Mouse (Mus musculus): ENCODE measurements around the gene Rassf7.
A peak's percentile ranks its signal among the peaks of the same experiment; 100 is the strongest.

Rassf7 gene

DNA sequence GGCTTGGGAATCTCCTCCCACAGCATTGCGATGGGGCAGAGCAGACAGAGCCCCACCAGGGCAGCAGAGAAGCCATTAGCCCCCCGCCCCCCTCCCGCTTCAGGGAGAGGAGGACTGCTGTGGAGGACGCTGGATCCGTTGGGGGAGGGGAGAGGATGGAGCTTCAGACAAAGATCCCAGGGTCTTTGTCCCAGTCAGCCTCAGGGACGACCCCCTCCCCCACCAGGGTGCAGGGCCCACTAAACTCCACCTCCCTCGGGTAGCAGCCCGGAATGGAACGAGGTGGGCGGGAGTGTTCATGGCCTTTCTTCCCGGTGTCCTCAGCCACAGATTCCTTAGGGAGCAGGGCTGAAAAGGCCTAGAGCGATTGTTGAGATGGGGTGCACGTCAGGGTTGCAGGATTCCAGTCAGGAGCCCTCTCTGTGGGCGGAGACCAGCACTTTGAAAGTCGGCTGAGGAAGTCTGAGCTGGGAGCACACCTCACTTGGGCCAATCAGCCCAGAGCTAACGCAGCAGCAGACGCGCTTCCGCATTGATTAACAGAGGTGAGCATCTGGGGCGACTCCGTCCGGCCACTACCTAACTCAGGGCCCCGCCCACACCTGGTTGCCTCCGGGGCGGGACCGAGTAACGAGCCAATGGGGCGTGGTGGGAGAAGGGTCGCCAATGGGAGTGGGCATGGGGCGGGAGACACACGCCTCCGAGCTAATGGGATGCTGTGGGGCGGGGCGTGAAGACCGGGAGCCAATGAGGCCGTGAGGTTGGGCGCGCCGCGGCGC is at the start of gene Rassf7:
Gene Rassf7, plus strand, starts transcription at position 760 of the 779 bp plus-strand sequence.
- peak; percentile 97 for DNase-seq

DNA sequence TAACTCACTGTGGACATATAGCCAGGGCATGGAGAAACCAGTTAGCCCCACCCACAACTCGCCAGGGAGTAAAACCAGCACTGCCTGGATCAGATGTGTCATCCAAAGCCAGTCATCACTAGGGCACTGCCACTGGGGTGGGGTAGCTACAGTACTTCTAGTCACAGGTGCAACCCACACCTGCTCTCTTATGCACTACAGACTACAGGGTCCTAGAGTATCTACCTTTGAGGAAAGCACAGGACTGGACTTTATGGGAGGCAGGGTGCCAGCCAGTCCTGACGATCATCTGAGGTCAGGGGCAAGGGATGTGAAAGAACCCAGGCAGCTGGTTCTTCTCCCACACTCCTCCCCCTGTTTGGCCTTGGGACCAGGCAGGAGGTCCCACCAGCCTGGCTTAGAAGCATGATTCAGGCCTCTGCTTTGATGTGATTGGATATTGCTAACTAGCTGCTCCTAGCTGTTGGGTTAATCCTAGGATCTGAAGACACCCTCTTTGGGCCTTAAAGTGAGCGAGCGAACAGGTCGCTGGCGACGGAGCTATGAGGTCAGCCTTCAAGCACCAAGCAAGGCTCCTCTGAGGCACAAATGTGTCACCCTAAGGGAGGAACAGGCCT is 47.7 kb upstream of the Rassf7 start:
- no peak for DNase-seq

DNA sequence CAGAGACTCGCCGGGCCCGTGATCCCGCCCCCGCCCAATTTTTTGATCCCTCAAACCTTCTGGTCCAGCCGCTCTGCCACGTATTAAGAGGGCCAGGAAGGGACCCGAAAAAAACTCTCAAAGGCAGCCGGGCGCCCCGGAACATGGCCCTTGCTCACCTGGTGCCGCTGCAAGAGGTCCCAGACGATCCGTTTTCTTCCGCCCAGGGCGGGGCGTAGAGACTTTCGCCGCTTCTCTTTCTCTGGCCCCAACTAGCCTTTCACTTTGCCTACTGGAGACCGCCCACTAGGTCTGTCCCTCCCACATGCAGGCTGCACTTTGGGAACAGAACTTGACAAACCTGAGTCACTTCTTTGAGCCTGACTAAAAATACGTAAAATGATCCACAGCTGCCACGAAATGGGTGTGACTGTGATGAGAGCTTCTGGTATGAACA is 47.1 kb upstream of the Rassf7 start:
- peak; percentile 54 for DNase-seq

DNA sequence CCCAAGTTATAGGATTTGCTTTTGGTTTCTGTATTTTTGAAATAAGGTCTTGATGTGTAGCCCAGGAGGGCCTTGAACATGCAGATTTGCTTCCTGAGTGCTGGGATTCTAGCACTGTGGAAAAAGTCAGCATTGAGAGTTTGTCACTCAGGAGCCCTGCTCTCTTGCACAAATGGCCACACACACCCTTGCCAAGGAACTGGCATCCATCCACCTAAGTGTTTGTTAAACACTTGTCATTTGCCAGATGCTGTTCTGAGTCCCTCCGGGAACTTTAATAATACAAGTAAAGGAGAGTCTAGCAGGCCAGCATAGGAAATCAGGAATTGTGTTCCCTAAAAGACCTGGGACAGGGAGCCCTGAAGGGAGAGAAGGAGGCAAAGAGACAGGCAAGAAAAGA is 46.4 kb upstream of the Rassf7 start:
- DNase-seq, result no peak

DNA sequence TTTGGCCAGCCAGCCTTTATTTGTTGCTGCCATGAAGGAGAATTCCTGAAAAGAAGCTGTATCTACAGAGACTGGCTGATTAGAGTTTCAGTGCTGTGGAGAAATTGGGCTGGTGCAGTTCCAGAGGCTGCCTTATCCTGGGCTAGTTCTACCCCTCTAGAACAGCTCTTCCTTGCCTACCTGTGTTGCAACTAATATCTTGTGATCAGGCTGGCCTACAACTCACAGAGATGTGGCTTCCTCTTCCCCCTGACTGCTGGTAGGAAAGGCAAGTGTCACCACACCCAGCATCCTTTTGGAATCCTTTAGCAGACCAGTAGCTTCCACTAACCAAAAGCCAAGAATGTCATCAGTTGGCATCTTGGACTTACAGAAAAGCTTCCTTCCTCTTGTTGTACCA is 45.8 kb upstream of the Rassf7 start:
- no peak for DNase-seq

DNA sequence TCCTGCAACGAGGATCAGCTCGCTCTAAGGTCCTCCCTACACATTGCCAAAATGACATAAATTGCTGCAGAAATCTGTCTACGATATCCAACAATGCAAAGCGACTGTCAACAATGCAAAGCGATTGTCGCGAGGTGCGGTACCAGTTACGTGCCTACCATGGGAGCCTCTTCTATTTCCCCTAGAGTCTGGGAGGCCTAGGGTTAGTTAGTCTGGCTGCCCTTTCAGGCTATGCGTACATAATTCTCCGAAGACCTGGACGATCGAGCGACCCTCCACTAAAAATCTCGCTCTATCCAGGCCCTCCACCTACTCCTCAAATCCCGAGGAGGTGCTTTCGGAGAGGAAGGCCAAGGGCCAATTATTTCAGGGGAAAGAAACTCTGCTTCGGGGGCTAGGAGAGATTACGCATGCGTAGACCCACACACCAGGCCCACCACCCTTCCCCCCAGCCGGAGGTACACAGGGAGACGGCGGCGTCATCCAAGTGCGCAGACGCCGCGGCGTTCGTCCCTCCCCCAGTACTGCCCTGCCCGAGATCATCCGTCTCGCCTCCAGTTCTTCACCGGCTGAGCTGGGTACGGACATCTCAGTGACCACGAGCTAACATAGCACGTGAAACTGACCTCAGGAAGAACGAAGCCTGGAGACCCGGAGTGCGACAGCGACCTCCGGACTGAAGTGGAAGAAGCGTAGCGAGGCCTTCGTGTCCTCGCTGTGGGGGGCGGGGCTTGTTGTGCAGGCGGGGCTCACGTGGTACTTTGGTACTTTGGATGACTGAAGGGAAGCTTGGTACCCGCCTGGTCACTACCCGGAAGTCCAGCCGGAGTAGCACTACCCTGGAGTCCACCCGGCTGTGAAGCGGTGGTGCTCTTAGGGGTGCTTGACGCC is 43.3 kb upstream of the Rassf7 start, which contains the start of gene Rnh1:
Gene Rnh1, minus strand, starts transcription at position 742 of the 891 bp plus-strand sequence.
- DNase-seq, result peak; percentile 92

DNA sequence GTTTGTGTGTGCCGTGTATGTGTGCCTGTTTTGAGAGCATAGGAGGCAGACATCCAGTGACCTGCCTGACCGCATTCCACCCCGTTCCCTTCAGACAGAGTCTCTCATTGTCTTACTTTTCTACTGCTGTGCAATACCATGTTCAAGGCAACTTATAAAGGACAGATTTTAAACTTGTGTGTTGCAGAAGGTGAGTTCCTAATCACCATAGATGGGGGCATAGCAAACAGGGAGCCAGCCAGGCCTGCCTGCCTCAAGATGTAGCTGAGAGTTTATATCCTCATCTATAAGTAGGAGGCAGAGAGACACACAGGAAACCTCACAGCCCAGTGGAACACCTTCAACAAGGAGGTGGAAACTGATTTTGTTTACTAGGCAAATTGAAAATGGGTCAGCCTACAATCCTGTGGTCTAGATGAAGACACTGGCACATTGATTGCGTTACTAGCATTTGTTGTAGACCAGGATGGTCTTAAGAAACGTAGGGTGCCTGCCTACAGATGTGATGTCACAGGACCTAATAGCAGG is 42.3 kb upstream of the Rassf7 start:
- DNase-seq, result no peak

DNA sequence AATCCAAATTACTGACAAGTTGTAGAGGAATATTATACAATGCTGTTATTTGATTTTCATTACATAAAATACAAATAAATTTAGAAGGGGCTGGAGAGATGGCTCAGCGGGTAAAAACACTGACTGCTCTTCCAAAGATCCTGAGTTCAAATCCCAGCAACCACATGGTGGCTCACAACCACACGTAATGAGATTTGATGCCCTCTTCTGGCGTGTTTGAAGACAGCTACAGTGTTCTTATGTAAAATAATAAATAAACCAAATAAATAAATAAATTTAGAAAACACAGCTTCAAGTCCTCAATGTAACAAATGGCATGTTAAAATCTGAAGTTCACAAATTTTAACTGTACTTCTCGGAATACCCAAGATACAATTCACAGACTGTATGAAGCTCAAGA is 40.6 kb upstream of the Rassf7 start:
- no peak for DNase-seq

DNA sequence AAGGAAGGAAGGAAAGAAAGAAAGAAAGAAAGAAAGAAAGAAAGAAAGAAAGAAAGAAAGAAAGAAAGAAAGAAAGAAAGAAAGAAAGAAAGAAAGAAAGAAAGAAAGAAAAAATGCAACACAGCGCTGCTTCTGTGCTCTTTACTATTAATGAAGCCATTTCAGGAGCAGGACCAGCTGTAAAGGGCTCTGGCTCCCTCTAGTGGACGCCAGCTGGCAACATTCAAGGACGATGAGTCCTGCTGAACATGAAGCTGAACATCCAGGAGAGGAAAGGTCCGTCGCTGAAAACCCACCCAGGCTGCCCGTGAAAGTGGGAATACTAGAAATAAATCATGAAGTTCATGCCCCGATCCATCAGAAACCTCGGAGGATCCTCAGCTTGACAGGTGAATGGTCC is 39.5 kb upstream of the Rassf7 start:
- DNase-seq, result peak; percentile 85

DNA sequence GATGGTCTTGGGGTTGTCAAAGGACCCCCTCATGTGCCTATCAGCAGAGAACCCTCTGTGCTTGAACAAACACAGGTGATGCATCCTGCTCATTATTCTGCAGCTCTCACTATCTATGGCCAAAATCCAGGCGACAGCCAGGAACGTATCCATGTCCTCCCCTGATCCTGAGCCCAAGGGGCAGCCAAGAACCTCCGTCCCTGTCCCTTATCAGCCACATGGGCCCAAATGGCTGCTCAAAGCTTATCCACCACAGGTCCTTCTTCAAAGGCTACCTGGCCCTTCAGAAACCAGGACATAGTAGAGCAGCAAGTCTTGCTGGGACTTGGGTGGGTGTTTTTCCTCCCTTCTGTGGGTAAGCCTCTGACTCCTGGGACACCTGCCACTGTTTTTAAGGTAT is 27.5 kb upstream of the Rassf7 start:
- no peak for DNase-seq

DNA sequence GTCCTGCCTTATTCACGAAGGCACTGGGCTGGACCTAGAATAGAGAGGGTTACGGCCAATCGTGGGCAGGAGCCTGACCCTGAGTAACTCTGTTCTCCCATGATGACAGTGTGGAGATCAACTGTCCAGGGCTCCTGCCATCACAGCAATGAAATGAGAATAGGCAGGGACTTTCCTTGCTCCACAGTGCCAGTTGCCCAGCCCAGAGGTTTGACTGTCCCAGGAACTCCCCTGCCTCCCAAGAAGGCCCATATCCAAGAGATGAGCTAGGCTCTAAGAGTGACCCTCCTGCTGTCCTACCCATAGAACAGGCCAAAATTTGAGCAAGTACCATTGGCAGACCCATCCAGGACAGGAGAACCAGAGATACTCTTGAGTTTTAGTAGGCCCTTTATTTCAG is 26.9 kb upstream of the Rassf7 start:
- DNase-seq, result no peak

DNA sequence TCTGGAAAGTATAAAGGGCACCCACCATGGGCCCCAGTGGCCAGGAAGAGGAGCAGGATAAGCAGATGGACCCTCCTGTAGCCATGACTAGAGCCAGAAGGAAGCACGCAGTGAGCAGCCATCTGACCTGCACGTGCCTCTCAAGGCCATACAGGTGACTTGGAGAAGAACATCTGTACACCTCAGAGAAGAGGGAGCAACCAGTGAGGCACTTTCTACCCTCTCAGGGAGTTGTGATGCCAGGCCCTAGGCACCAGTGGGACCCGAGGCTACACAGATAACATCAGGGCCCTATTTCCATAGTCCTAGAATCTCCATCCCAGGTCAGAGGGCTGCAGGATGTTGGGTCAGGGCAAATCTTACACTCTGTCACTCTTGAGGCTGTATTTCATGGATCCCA is 25.4 kb upstream of the Rassf7 start:
- DNase-seq, result no peak

DNA sequence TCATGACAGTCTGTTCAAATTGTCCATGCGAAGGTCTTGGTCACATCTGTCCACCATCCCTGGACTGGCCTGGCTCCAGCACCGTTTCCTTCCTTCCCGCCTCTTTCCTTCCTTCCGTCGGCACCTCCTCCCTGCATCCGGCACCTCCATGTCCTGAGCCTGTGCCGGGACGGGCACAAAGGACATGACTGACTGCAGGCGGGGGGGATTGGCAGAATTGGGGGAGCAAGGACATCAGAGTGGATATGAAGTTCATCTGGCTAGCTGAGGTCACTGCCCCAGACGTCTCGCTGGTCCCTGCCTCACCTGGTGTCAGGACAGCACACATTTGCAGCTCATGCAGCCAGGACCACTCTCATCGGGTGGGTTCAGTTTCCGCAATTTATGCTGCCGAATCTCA is 24.6 kb upstream of the Rassf7 start:
- DNase-seq, result no peak

DNA sequence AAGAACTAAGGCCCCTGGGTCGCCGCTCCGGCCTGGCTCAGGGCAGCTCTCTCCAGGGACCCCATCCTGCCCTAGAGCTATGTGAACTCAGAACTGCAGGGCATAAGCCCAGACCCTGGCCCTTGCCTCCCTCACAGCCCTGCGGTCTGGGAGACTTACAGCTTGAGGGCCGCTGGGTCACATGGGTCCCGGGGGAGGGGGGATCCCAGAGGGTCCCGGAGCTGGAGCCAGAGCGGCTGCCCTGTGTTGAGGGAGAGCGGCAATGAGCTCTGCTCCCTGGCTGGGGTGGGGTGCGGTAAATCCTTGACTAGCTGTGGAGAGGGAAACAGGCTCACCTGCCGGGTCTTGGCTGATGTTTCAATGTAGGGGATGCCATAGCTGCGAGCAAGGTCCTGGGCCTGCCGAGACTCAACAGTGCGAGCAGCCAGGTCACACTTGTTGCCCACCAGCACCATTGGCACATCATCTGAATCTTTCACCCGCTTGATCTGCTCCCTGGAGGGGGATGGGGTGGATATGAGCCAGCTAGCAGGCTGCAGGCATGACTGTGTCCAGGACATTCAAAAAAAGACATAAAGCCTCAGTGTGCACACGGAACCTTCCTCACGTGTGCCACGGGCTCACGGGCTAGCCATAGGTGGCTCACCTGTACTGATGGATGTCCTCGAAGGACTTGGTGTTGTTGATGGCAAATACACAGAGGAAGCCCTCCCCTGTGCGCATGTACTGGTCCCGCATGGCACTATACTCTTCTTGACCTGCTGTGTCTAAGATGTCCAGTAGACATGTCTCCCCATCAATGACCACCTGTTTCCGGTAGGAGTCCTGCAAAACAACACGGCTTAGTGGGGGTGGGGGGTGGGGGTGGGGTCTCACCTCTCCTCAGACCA is 23.6 kb upstream of the Rassf7 start:
- DNase-seq, result no peak

DNA sequence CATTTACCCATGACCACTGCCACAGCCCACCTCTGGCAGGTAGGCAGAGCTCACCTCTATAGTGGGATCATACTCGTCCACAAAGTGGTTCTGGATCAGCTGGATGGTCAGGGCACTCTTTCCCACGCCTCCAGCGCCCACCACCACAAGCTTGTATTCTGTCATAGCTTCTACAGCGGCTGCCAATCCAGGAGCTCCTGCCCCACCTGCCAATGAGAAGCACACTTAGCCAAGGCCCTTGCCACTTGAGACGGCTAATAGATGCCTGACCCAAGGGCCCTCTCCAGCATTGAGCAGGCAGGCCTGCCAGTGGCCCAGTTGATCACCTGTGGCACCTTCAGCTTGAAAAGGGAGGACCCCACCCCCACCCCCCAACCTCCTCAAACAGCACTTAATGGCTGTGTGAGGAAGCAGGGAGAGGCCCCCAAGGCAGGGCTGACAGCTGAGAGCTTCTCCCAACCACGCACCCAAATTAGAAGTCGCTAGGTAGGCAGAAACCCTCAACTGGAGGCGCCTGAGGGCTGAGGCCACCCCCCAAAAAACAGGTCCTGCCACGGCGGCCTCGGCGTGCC is 22.8 kb upstream of the Rassf7 start:
- no peak for DNase-seq

DNA sequence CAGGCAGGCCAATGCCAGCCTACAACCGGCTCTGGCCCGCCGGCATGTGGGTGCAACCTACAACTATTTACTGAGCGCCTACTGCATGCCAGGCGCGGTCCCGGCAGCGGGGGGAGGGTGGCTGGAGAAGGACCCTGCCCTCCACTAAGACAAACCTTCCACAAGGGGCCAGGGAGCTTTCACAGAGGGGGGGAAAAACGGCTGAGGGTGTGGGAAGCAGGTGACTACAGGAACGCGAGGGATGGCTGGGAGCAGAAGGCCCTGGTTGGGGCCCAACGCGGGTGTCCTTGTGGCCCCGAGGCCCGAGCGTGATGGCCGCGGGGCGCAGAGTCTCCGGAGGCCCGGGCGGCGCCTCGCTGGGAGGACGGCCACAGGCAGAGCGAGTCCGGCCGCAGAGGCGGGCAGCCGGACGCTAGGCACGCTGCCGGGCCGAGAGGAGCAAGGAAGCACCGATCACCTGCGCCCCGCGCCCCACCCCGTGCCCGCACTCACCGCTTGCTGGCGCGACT is 22.3 kb upstream of the Rassf7 start:
- DNase-seq, result no peak

DNA sequence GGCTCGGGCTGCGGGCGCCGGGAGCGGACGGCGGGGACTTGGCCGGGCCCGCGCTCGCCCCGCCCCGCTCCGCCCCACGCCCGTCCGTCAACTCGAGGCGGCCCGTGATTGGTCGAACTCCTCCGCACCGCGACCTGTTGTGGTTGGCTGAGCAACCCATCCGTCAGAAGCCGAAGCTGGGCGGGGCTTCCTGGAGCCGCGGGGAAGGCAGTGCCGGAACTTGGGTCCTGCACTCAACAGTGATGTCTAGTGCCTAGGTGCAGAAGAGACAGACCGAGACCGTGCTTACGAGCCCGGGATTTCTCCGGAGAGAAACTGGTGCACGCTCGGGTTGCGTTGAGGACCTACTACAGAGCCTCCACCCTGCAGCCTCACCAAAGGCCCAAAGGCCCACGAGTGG is 21.7 kb upstream of the Rassf7 start, which contains the start of the genes Hras and Lrrc56:
Gene Hras, minus strand, starts transcription at position 58 of the 400 bp plus-strand sequence.
Gene Lrrc56, plus strand, starts transcription at position 210 of the 400 bp plus-strand sequence.
- DNase-seq, result peak; percentile 98

DNA sequence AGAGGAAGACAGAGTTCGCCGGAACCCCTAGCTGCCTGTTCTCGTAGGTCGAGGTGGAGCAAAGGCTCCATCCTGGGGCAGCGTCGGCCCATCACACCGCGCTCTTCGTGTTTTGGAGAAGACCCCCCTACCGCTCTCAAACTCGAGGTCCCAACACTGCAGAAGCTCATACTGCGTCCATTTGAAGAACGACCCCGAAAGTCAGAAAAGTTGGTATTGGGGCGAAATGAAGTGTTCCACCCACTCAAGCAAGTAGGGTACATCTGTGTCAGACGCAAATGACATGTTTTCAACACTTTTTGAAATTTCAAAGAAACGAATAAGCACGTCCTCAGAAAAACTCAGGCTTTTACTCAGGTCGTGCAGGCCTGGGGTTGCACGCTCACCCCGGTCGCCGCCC is 21.3 kb upstream of the Rassf7 start:
- no peak for DNase-seq

DNA sequence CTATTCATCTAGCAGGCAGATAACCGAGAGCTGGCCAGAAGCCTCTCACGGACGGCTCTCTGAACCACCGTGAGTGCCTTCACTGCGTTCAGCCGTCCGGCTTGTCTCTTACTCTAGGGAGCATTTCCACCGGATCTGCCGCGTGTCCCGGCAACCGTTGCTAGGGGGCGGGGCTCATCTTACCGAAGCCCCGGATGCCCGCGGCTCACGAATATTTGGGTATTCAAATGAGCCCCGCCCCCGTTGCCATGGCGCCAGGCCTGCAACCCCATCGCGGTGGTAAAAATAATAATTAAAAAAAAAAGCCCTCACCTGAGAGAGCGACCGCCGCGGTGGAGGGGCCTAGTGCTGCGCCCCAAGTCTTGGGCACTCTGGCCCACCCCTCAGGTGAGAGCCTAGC is 20.8 kb upstream of the Rassf7 start:
- peak; percentile 93 for DNase-seq

DNA sequence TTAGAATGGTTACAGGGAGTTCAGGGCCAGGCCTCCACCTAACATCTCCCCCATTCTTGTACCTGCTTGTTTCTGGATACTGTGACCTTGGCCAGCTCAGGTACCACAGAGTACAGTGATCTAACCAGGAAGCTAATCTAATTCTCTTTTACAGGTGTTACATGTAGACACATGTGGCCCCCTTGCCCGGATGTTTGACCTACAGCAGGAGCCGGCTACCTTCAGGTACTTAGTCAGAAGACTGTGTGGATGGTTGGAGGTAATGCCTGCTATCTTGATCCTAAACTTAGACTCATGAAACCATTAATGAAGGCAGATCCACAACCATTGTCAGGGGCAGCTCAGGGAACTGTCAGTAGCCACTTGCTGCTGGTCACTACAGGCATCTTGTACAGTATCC is 19.9 kb upstream of the Rassf7 start:
- no peak for DNase-seq

DNA sequence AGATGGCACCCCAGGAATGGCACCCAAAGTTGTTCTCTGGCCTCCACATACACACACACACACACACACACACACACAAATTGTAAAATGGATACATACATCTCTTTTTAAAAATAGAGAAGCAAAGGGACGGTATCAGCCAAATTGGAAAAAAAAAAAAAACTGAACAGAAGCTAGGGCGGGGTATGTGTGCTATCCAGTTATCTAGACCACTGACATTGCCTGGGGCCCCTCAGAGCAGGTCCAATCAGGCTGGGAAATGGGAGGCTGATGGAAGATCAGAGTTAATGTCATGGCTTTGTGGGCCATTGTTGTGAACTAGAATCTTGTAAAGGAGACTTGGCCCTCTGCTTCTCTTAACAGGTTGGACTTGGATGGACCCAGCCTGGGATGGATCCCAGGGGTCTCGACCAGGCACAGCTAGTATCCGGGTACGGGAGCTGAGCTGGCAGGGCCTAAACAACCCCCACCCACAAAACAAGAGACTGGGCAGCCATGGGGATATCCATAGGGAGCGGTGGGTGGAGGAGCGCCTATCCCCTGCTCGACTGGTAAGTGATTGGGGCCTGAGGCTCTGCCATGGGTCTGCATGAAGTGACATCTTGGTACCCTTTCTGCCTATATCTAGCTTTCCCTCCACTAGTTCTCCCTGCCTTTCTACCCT is 18.9 kb upstream of the Rassf7 start:
- no peak for DNase-seq
